Mouse (Mus musculus) forebrain, postnatal 0 days (tissue): ENCODE measurements around the gene Ttc29. TPM values are rescaled to one million over a fixed set of nuclear protein-coding genes. Genes with fewer than 3 reads are reported as not detected.

ENCODE experiments used
- ATAC-seq: fragments of 200-750 bp; cut with Nextera tagmentation; 2 replicates; pipeline ENCODE4 v1.8.0; 2017; ENCODE audit warnings: mild to moderate bottlenecking, moderate library complexity
- DNase-seq: peaks from one replicate; pipeline ENCODE4 v3.0.0-alpha.2; 2015
- H3K27ac ChIP-seq: fragments of 300-500 bp; sonication (generic); 2 replicates; pipeline ENCODE4 v1.5.1; 2014; ENCODE audit warnings: low read depth, mild to moderate bottlenecking, antibody characterized with exemption, low read length, moderate library complexity, mixed read lengths
- H3K27me3 ChIP-seq: fragments of 300-500 bp; sonication (generic); 2 replicates; pipeline ENCODE4 v1.6.1; 2014; ENCODE audit warnings: mild to moderate bottlenecking, low read length, mixed read lengths; ENCODE audit not compliant: insufficient read depth
- H3K36me3 ChIP-seq: fragments of 300-500 bp; sonication (generic); 2 replicates; pipeline ENCODE4 v1.6.1; 2014; ENCODE audit warnings: mild to moderate bottlenecking, moderate library complexity; ENCODE audit not compliant: insufficient read depth
- H3K4me1 ChIP-seq: fragments of 300-500 bp; sonication (generic); 2 replicates; pipeline ENCODE4 v1.6.1; 2014; ENCODE audit warnings: antibody characterized with exemption; ENCODE audit not compliant: insufficient read depth
- H3K4me2 ChIP-seq: fragments of 300-500 bp; sonication (generic); 2 replicates; pipeline ENCODE4 v1.6.1; 2014; ENCODE audit warnings: low read depth, mild to moderate bottlenecking, moderate library complexity
- H3K4me3 ChIP-seq: fragments of 300-500 bp; sonication (generic); 2 replicates; pipeline ENCODE4 v1.5.1; 2014; ENCODE audit warnings: low read depth, low read length, mixed read lengths
- H3K9ac ChIP-seq: fragments of 300-500 bp; sonication (generic); 2 replicates; pipeline ENCODE4 v1.6.1; 2014; ENCODE audit warnings: mild to moderate bottlenecking
- H3K9me3 ChIP-seq: fragments of 300-500 bp; sonication (generic); 2 replicates; pipeline ENCODE4 v1.6.1; 2016; ENCODE audit warnings: low read length
- CTCF ChIP-seq: sonication (generic); IDR thresholded peaks from 2 replicates; pipeline ENCODE4 v1.5.1; 2016; ENCODE audit warnings: antibody characterized with exemption, control low read depth, low read depth
- WGBS: fragments of 180-500 bp; shearing (Covaris S2); extraction: QIAGEN DNeasy Blood & Tissue Kit; methylation state at CpG from one replicate; pipeline ENCODE4 v1.1.7; 2014; 5-methylcytosine and 5-hydroxymethylcytosine counted together
- polyA plus RNA-seq: library from polyadenylated mRNA; unstranded; fragments of >200 nt; fragmentation: Nextera tagmentation; extraction: Ambion mirVana; gene quantifications from 2 replicates; pipeline ENCODE4 v1.2.1, GENCODE M21; 2015
- total RNA-seq: library from RNA; depleted of rRNA; stranded (reverse); fragments of >200 nt; gene quantifications from 2 replicates; pipeline ENCODE4 v1.2.3, GENCODE M21; 2014

Ttc29 gene
- total and polyA plus RNA-seq, 2 experiments from 2014 or later = 1.1 to 1.5 TPM

DNA sequence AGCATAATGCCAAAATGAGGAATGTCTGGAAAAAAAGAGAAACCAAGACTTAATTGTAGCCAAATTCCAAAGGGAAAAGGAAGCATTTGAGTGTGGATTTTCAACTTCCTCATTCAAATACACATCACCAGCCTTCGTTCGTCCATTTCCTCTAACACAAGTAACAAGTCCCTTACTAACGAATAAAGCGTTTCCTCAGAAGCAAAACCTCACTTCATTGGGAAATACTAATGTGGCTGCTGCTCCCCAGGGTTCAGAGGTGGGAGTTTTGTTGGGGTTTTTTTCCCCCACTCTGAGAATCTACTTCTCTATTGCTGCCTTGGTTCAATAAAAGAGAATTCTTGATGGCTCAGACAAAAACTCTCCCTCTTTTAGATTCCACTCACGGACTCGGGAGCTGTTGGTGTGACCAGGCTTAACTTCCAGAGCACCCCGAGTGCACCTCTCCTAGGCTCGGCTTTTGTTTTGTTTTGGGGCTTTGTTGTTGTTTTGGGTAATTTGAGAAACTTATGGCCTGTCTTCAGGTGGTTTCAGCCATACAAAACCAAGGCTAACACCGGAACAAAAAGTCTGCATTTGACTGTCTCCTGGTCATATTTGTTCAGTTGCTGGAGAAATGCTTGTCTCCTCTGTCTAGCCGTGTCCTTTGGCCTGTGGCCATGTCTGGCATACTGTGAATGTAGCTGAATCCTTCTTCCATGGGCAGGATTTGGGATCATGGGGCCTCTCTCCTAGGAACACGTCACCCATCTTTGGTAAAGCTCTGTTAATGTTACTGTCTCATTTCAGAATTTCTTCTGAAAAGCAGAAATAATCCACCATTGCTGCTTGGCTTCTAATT, 127.8 kb downstream of the Ttc29 start:
- Histone ChIP-seq H3K9me3 (no peaks in the 10 kb centered on the region), H3K4me3 (no peak overlapping the region), H3K27ac (0 out of 2 replicates have a peak overlapping the region, but pooled peaks have one; percentile 42), H3K9ac (no peak overlapping the region), H3K27me3 (no peaks in the 10 kb centered on the region), H3K4me2 (no peak overlapping the region), H3K4me1 (no peaks in the 10 kb centered on the region), H3K36me3 (no peaks in the 10 kb centered on the region)
- WGBS = 24% methylated on average over 11 of the region's 11 CpGs
- TF ChIP-seq CTCF = no peak
- DNase-seq = peak; percentile 69
- ATAC-seq = peak; percentile 85

- 48% methylated on average over 4 of the region's 4 CpGs for WGBS
- H3K4me1 ChIP-seq = no peaks in the 10 kb centered on the region
- no peak for ATAC-seq
- no peaks in the 10 kb centered on the region for H3K27me3 ChIP-seq
- no peaks in the 10 kb centered on the region for H3K9me3 ChIP-seq
- no peak overlapping the region for H3K4me2 ChIP-seq
- no peak overlapping the region for H3K4me3 ChIP-seq
- no peak for TF ChIP-seq CTCF
- no peak overlapping the region for H3K9ac ChIP-seq
- no peak overlapping the region for H3K27ac ChIP-seq
- H3K36me3 ChIP-seq = no peaks in the 10 kb centered on the region
- no peak for DNase-seq
Observed at GRCm38 (mm10) chr8:78342151-78342550, 129.1 kb downstream of the Ttc29 start.

GRCm38 (mm10) chr8:78344006-78344405, 130.9 kb downstream of the Ttc29 start:
- TF ChIP-seq CTCF = no peak
- Histone ChIP-seq H3K4me1 (no peaks in the 10 kb centered on the region), H3K27ac (no peak overlapping the region), H3K27me3 (no peaks in the 10 kb centered on the region), H3K4me2 (no peak overlapping the region), H3K9me3 (no peaks in the 10 kb centered on the region), H3K36me3 (no peaks in the 10 kb centered on the region), H3K9ac (no peak overlapping the region), H3K4me3 (no peak overlapping the region)
- DNase-seq (no peak), ATAC-seq (no peak)
- WGBS = 87% methylated on average over 2 of the region's 2 CpGs

DNA sequence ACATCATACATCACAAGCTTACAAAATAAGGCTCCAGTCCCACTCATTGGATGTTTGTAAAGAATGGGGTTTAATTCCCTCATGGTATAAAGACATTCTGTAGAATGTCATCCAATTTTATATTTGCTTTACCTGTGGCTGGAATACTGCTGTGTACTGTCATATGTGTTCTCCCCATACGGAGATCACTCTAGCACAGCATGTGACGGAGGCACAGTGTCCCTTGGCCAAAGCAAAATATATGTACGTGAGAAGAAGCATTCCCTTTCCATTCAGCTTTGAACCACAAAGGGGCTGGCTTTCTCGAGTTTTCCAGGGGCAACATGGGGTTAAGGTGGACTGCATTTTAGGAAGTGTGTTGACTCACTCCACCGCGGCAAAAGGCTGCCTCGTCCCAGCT, 132.6 kb downstream of the Ttc29 start:
- 24% methylated on average over 7 of the region's 7 CpGs for WGBS
- Histone ChIP-seq H3K4me3 (no peak overlapping the region), H3K4me1 (no peaks in the 10 kb centered on the region), H3K27me3 (no peaks in the 10 kb centered on the region), H3K27ac (no peak overlapping the region), H3K9ac (peak overlapping the region; percentile 22; the same call in 1 of the 2 replicates), H3K36me3 (no peaks in the 10 kb centered on the region), H3K4me2 (peak overlapping the region; percentile 21), H3K9me3 (no peaks in the 10 kb centered on the region)
- peak; percentile 9 for DNase-seq
- no peak for ATAC-seq
- no peak for TF ChIP-seq CTCF

DNA sequence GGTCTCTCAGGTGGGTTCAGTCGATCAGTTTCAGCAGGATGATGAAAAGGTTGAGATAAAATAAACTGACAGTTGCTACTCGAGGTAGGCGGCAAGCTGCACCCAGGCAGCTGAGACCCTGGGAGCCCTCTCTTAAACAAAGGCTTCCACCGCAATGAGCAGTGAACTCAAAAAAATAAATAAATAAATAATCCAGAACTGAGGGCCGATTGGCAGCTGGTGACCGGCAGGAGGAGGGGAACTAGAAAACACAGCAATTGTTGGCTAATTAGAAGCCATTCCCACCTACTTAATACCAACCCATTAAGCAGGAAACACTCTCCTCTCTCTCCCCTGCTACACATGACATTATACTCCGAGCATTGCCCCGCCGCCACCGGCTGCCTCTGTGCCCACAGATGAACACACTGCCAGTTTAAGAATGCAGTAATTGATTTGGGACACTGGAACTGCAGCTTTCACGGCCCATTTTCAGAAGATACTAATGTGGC, 133.1 kb downstream of the Ttc29 start:
- Histone ChIP-seq H3K9ac (peak overlapping the region; percentile 22; the same call in 1 of the 2 replicates), H3K4me1 (no peaks in the 10 kb centered on the region), H3K4me3 (no peak overlapping the region), H3K4me2 (peak overlapping the region; percentile 21), H3K9me3 (no peaks in the 10 kb centered on the region), H3K27me3 (no peaks in the 10 kb centered on the region), H3K36me3 (no peaks in the 10 kb centered on the region), H3K27ac (no peak overlapping the region)
- DNase-seq = peak; percentile 45
- WGBS = 5% methylated on average over 11 of the region's 11 CpGs
- no peak for TF ChIP-seq CTCF
- peak; percentile 88 for ATAC-seq

- DNase-seq (peak; percentile 10), ATAC-seq (no peak)
- 25% methylated on average over 5 of the region's 5 CpGs for WGBS
- Histone ChIP-seq H3K9me3 (no peaks in the 10 kb centered on the region), H3K9ac (no peak overlapping the region), H3K27me3 (no peaks in the 10 kb centered on the region), H3K27ac (no peak overlapping the region), H3K36me3 (no peaks in the 10 kb centered on the region), H3K4me3 (no peak overlapping the region), H3K4me2 (no peak overlapping the region), H3K4me1 (no peaks in the 10 kb centered on the region)
- TF ChIP-seq CTCF = no peak
Observed at GRCm38 (mm10) chr8:78353902-78354301, 140.8 kb downstream of the Ttc29 start.

DNA sequence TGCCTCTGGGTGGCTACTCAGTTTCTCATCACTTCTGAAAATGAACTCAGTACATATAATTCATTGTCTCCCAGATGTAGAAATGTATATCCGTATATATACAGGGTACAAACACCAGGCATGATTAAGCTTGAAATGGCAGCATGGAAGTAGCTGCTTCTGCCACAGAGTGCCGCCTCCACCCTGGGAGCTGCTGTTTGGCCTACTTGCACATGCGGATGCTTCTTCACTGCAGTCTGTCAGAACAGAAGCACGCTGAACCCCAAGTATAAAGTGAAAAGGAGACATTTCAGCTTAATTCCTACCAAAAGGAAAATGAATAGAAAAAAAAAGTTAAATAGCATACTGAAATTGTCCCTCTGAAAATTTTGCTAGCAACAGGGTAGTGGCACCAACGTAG, 141.7 kb downstream of the Ttc29 start:
- Histone ChIP-seq H3K4me1 (no peaks in the 10 kb centered on the region), H3K4me3 (no peak overlapping the region), H3K27me3 (no peaks in the 10 kb centered on the region), H3K36me3 (no peaks in the 10 kb centered on the region), H3K9me3 (no peaks in the 10 kb centered on the region), H3K27ac (no peak overlapping the region), H3K4me2 (no peak overlapping the region), H3K9ac (no peak overlapping the region)
- peak; percentile 9 for DNase-seq
- 86% methylated on average over 5 of the region's 5 CpGs for WGBS
- no peak for TF ChIP-seq CTCF
- ATAC-seq = no peak
